Mouse (Mus musculus): ENCODE results near the gene Arfrp1.

Arfrp1 gene

DNA sequence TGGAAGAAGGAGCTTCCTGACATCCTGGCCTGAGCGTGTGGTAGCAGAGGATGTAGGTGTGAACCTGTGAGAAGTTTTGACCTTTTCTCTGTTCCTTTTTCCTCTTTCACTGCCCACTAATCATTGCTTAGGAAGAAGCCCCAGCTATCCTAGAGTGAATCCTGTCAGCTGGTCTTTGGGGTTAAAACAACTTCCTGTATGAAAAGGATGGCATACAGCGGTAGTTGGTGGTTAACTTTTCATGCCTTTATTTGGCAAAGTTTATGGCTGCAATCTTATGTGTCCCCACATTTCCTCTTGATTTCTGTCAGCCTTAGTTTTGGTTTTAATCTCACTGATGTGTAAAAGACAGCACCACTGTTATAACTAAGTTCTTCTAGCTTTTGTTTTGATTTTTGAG lies 12.0 kb upstream of the Arfrp1 start:
- DNase-seq (ENCODE audit: low spot score in 2 of 2), result no peak

DNA sequence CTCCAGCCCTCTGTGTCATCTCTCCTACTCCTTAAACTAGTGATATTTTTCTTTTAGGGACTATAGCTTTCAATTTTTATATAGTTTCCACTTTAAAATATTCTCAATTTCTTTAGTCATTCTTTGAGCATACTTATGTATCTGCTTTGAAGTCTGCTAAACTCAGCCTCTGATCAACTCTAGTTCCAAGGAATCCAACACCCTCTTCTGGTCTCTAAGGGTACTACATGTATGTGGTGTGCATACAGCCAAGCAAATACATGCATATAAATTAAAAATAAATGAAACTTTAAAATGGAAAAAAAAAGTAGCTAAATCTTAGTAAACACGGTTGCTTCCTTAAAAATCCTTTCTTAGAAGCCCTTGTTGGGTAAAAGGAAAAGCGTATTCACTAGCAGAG lies 10.6 kb upstream of the Arfrp1 start:
- DNase-seq (ENCODE audit: low spot score in 2 of 2), result no peak

GRCm38 (mm10) chr2:181370001-181370400 lies 4.8 kb upstream of the Arfrp1 start:
- DNase-seq (ENCODE audit: low spot score in 2 of 2), result no peak

DNA sequence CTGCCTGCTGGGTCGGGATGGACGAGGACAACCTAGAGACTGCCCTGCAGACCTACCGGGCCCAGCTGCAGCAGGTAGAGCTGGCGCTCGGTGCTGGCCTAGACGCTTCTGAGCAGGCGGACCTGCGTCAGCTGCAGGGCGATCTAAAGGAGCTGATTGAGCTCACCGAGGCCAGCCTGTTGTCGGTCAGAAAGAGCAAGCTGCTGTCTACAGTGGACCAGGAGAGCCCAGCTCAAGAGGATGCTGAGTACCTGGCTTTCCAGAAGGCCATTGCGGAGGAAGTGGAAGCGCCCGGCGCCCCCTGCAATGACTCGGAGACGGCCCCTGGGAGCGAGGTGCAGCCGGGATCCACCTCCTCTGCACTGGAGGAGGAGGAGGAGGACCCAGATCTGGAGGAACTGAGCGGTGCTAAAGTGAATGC lies 461 bp upstream of the Arfrp1 start:
- DNase-seq (ENCODE audit: low spot score in 2 of 2), result no peak

DNA sequence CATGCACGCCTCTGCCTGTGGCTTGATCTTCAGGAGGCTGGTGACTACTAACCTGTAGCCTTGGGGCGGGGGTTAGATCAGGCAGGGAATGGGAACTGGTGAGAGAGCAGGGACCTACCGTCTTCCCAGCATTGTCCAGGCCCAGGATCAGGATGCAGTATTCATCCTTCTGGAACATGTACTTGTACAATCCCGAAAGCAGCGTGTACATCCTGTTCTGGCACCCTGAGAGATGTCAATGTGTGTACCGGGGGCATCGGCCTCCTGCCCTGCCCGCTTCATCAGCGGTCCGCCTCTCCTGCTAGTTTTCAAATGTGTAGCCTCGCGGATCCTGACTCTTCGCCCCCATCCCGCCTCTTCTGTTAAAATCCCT lies 731 bp downstream of the Arfrp1 start:
- no peak for DNase-seq (ENCODE audit: low spot score in 2 of 2)

- no peak for DNase-seq (ENCODE audit: low spot score in 2 of 2)
Measured at GRCm38 (mm10) chr2:181363946-181364345, 1.3 kb downstream of the Arfrp1 start.

GRCm38 (mm10) chr2:181356780-181357179 lies 8.4 kb downstream of the Arfrp1 start:
- no peak for DNase-seq (ENCODE audit: low spot score in 2 of 2)

DNA sequence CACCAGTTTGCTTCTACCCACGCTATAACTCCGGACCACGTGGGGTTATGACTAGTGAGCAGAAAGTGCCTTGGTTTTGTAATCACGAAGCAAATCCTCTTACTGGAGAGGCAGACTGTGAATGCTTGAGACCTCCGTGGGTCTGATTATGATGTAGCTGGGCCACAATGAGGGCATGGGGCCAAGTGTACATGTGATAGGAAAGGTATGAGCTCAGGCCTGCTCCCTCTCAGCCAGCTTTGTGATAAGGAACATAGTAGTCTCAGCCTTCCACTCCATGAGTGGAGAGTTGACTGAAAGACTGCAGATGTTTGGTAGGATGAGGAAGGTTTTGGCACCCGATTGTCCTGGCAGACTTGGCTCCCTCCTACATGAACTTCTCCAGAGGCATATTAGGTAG lies 22.4 kb downstream of the Arfrp1 start:
- DNase-seq (ENCODE audit: low spot score in 2 of 2), result no peak

GRCm38 (mm10) chr2:181340426-181340825 lies 24.8 kb downstream of the Arfrp1 start:
- DNase-seq (ENCODE audit: low spot score in 2 of 2), result no peak

DNA sequence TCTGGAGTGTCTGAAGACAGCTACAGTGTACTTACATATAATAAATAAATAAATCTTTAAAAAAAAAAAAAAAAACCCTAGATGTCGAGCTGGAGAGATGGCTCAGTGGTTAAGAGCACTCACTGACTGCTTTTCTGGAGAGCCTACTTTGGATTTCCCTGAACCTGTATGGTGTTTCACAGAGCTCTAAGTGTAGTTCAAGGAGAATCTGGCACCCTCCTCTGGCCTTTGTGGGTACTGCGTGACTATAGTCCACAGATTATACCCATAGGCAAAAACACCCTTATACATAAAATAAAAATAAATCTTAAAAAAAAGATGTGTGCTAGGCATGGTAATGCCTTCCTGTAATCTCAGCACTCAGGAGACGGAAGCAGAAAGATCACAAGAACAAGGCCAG lies 31.2 kb downstream of the Arfrp1 start:
- peak in 1 of 2 experiments; percentile 66 for DNase-seq (ENCODE audit: low spot score in 2 of 2)

DNA sequence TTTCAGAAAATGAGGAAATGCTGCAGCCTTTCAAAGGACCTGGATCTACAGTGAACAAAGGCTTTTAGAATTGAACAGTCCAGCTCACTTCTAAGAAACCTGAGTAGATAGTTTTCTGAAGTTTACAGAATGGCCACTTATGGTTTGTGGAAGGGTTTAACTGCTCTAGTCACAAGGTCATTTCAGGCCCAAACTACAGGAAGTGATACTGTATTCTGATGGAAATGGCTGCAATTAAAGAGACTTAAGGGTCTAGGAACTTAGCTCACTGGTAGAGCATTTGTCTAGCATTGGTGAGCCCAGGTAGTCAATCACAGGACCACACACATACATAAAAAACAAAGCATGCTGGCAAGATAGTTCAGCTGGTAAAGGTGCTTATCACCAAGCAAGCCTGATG lies 32.7 kb downstream of the Arfrp1 start:
- no peak for DNase-seq (ENCODE audit: low spot score in 2 of 2)

DNA sequence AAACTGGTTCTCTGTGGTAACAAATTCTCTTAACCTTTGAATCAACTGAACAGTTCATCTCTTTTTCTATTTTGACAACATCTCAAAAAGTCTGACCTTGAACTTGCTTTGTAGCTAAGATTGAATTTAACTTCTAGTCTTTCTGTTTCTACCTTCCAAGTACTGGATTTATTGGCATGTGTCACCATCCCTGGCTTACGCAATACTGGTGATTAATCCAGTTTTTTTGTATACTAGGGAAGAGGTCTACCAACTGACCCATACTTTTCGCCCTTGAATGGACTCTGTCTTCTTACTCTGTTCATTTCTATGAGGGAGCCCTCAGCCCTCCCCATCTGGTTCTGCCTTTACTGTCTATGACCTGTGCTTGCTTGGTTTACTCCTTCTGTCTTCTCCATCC lies 39.1 kb downstream of the Arfrp1 start:
- DNase-seq (ENCODE audit: low spot score in 2 of 2), result no peak

DNA sequence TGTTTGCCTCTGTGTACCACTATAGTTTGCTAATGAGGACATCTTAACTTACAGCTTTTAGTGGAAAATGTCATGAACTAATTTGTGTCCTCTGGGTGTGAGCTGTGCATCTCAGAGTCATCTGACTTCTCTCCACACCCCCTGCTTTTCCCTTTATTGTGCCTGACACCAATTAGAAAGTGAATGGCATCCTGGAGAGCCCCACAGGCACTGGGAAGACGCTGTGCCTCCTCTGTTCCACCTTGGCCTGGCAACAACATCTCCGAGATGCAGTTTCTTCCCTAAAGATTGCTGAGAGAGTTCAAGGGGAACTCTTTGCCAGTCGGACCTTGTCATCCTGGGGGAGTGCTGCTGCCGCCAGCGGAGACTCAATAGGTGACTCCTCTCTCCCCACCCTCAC lies 43.1 kb downstream of the Arfrp1 start:
- no peak for DNase-seq (ENCODE audit: low spot score in 2 of 2)

GRCm38 (mm10) chr2:181320103-181320499 lies 45.1 kb downstream of the Arfrp1 start:
- no peak for DNase-seq (ENCODE audit: low spot score in 2 of 2)

- peak; percentile 75 to 82 for DNase-seq (ENCODE audit: low spot score in 2 of 2)
Measured at GRCm38 (mm10) chr2:181319248-181320102, 45.7 kb downstream of the Arfrp1 start, which contains the start of gene Rtel1. Gene Rtel1, plus strand, starts transcription at chr2:181319739.

DNA sequence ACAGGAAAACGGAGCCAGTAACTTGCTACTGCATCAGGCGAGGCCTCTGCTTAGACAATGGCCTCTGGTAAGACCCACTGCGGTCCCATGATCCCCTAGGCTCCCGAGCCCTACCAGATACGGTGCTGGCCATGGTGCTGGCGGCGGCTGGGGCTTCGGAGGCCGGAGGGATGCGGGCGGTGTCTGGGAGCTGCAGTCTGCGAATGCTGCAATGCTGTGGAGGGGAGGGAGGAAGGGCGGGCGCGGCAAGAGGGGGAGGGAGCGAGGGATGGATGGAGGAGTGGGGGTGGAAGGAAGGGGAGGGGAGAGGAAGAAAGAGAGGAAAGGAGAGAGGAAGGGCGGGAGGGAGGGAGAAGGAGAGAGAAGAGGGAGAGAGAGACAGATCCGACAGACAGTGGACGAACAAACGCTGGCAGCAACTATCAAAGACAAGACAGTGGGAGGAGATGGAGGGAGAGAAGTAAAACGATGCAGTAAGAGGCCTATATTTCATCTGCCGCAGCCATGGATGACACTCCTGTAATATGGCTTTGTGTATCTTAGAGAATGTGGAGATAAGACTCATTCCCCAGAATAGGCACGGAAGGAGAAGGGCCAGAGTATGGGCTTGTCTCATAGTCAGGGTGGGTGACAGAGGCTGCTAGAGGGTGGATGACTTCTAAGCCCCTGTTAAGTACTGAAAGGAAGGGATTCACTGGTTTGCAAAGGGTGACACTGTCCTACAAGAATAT lies 51.0 kb downstream of the Arfrp1 start, which contains the start of gene Stmn3:
TSS of gene Stmn3 (minus strand) at position 421 of the 731 bp plus-strand sequence.
- peak; percentile 48 to 79 for DNase-seq (ENCODE audit: low spot score in 2 of 2)

DNA sequence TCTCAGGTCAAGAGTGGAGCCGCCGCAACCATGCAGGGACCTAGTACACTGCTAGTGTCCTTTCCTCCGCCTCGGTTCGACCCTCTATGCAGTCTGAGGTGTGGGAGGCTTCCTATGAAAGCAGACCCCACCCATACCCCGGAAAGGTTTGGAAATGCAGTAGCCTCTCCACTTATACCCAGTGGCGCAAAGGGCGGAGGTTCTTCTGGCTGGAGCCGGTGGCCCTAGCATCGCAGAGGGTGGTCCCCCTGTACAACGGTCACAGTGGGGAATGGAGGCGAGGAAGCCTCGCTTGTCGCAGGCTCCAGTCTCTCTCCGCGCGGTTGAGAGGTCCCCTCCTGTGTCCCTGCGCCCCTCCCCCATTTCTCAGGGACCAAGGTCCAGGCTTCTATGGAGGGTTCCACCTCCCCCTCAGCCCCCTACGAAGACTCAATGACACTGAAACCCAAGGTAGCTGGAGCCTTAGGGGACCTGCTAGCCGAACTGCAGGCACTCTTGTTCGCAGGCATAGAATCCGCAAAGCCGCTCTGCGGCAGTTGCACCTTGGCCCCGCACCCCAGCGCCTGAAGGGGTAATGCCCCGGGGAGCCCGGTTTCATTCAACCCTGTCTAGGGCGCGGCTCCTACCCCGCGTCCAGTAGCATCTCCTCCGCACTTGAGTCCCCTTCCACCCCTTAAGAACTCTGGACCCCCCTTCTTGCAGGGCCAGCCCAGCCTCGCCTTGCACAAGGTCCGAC lies 51.7 kb downstream of the Arfrp1 start:
- DNase-seq (ENCODE audit: low spot score in 2 of 2), result no peak

- no peak for DNase-seq (ENCODE audit: low spot score in 2 of 2)
Measured at GRCm38 (mm10) chr2:181313006-181313343, 52.2 kb downstream of the Arfrp1 start.

- DNase-seq (ENCODE audit: low spot score in 2 of 2), result no peak
Measured at GRCm38 (mm10) chr2:181312435-181312834, 52.8 kb downstream of the Arfrp1 start.

Data from urinary bladder, postnatal 4 days (tissue).